Mouse (Mus musculus): Measurements from ENCODE around the gene Fbxw5. TPM values are rescaled to one million over a fixed set of nuclear protein-coding genes. Genes with fewer than 3 reads are reported as not detected.
A peak's percentile ranks its signal among the peaks of the same experiment; 100 is the strongest.

Gene Fbxw5
- polyA plus RNA-seq, 1 experiment from 2014 or later, result 79.7 TPM

- Histone ChIP-seq H3K4me3 (peak within 1 kb of the TSS; percentile 80), H3K27ac (peak within 1 kb of the TSS; percentile 69; the same call in 1 of the 2 replicates), H3K4me2 (replicated peaks) (peak within 1 kb of the TSS; percentile 99), H3K27me3 (no peaks in the 10 kb centered on the region), H3K36me3 (peaks cover 42% of the 10 kb centered on the region), H3K9me3 (no peaks in the 10 kb centered on the region), H3K9ac (peak within 1 kb of the TSS; percentile 89), H3K4me1 (peaks cover 16% of the 10 kb centered on the region)
- no peak for ATAC-seq (ENCODE audit: low FRiP score, low read depth)
- 77% methylated on average over 20 of the region's 20 CpGs for WGBS
These were observed 1.3 kb downstream of the Fbxw5 start, which contains the start of gene C8g for GRCm38 (mm10) chr2:25501593-25502486. TSS of gene C8g (minus strand) at chr2:25501719.

- Histone ChIP-seq H3K4me1 (peaks cover 16% of the 10 kb centered on the region), H3K27ac (no peak overlapping the region), H3K4me2 (replicated peaks) (no peak overlapping the region), H3K36me3 (peaks cover 42% of the 10 kb centered on the region), H3K9ac (no peak overlapping the region), H3K9me3 (no peaks in the 10 kb centered on the region), H3K27me3 (no peaks in the 10 kb centered on the region), H3K4me3 (no peak overlapping the region)
- no peak for ATAC-seq (ENCODE audit: low FRiP score, low read depth)
- 89% methylated on average over 3 of the region's 3 CpGs for WGBS
These were observed 2.2 kb downstream of the Fbxw5 start for GRCm38 (mm10) chr2:25502726-25503125.

GRCm38 (mm10) chr2:25504538-25504937 lies 4.0 kb downstream of the Fbxw5 start:
- Histone ChIP-seq H3K9me3 (no peaks in the 10 kb centered on the region), H3K4me1 (peaks cover 16% of the 10 kb centered on the region), H3K4me3 (no peak overlapping the region), H3K27ac (no peak overlapping the region), H3K27me3 (no peaks in the 10 kb centered on the region), H3K9ac (no peak overlapping the region), H3K4me2 (replicated peaks) (no peak overlapping the region), H3K36me3 (peaks cover 42% of the 10 kb centered on the region)
- 93% methylated on average over 19 of the region's 19 CpGs for WGBS
- no peak for ATAC-seq (ENCODE audit: low FRiP score, low read depth)

- WGBS, result 92% methylated on average over 1 of the region's 1 CpGs
- Histone ChIP-seq H3K27ac (no peak overlapping the region; the same call in 1 of the 2 replicates), H3K9me3 (no peaks in the 10 kb centered on the region), H3K4me1 (peaks cover 14% of the 10 kb centered on the region), H3K4me2 (replicated peaks) (no peak overlapping the region), H3K27me3 (no peaks in the 10 kb centered on the region), H3K36me3 (peaks cover 42% of the 10 kb centered on the region), H3K9ac (no peak overlapping the region), H3K4me3 (no peak overlapping the region)
- no peak for ATAC-seq (ENCODE audit: low FRiP score, low read depth)
These were observed 4.5 kb downstream of the Fbxw5 start for GRCm38 (mm10) chr2:25505000-25505399.

- 92% methylated on average over 4 of the region's 4 CpGs for WGBS
- no peak overlapping the region for H3K4me2 ChIP-seq (replicated peaks)
- no peaks in the 10 kb centered on the region for H3K27me3 ChIP-seq
- H3K27ac ChIP-seq, result no peak overlapping the region
- H3K4me3 ChIP-seq, result no peak overlapping the region
- peaks cover 42% of the 10 kb centered on the region for H3K36me3 ChIP-seq
- no peaks in the 10 kb centered on the region for H3K9me3 ChIP-seq
- peaks cover 11% of the 10 kb centered on the region for H3K4me1 ChIP-seq
- ATAC-seq (ENCODE audit: low FRiP score, low read depth), result no peak
- no peak overlapping the region for H3K9ac ChIP-seq
These were observed 5.3 kb downstream of the Fbxw5 start for GRCm38 (mm10) chr2:25505860-25506259.

- WGBS, result 30% methylated on average over 5 of the region's 5 CpGs
- Histone ChIP-seq H3K4me3 (no peak overlapping the region), H3K36me3 (peaks cover 42% of the 10 kb centered on the region), H3K4me1 (peaks cover 3% of the 10 kb centered on the region), H3K27ac (no peak overlapping the region), H3K27me3 (no peaks in the 10 kb centered on the region), H3K9me3 (no peaks in the 10 kb centered on the region), H3K9ac (no peak overlapping the region), H3K4me2 (replicated peaks) (no peak overlapping the region)
- ATAC-seq (ENCODE audit: low FRiP score, low read depth), result no peak
These were observed 6.4 kb downstream of the Fbxw5 start for GRCm38 (mm10) chr2:25506964-25507363.

GRCm38 (mm10) chr2:25509912-25510311 lies 9.4 kb downstream of the Fbxw5 start:
- WGBS, result 55% methylated on average over 3 of the region's 3 CpGs
- Histone ChIP-seq H3K4me1 (no peaks in the 10 kb centered on the region), H3K36me3 (peaks cover 14% of the 10 kb centered on the region), H3K9me3 (no peaks in the 10 kb centered on the region), H3K27me3 (no peaks in the 10 kb centered on the region), H3K27ac (no peak overlapping the region), H3K9ac (no peak overlapping the region), H3K4me2 (replicated peaks) (no peak overlapping the region), H3K4me3 (no peak overlapping the region)
- ATAC-seq (ENCODE audit: low FRiP score, low read depth), result no peak

- peaks cover 96% of the 10 kb centered on the region for H3K36me3 ChIP-seq
- H3K27me3 ChIP-seq, result no peaks in the 10 kb centered on the region
- H3K9me3 ChIP-seq, result no peaks in the 10 kb centered on the region
- no peak for ATAC-seq (ENCODE audit: low FRiP score, low read depth)
- no peaks in the 10 kb centered on the region for H3K4me1 ChIP-seq
- 88% methylated on average over 9 of the region's 9 CpGs for WGBS
- H3K9ac ChIP-seq, result no peak overlapping the region
- H3K4me2 ChIP-seq (replicated peaks), result no peak overlapping the region
- H3K4me3 ChIP-seq, result no peak overlapping the region
- no peak overlapping the region for H3K27ac ChIP-seq
These were observed 26.2 kb downstream of the Fbxw5 start for GRCm38 (mm10) chr2:25526510-25527302.

- no peaks in the 10 kb centered on the region for H3K9me3 ChIP-seq
- no peak for ATAC-seq (ENCODE audit: low FRiP score, low read depth)
- no peak overlapping the region for H3K9ac ChIP-seq
- H3K27ac ChIP-seq, result no peak overlapping the region
- WGBS, result 91% methylated on average over 2 of the region's 2 CpGs
- H3K4me3 ChIP-seq, result no peak overlapping the region
- no peak overlapping the region for H3K4me2 ChIP-seq (replicated peaks)
- H3K4me1 ChIP-seq, result no peaks in the 10 kb centered on the region
- no peaks in the 10 kb centered on the region for H3K27me3 ChIP-seq
- H3K36me3 ChIP-seq, result peaks cover 90% of the 10 kb centered on the region
These were observed 33.2 kb downstream of the Fbxw5 start for GRCm38 (mm10) chr2:25533707-25534106.

- no peaks in the 10 kb centered on the region for H3K9me3 ChIP-seq
- H3K4me1 ChIP-seq, result no peaks in the 10 kb centered on the region
- H3K4me3 ChIP-seq, result no peak overlapping the region
- H3K36me3 ChIP-seq, result peaks cover 86% of the 10 kb centered on the region
- H3K27me3 ChIP-seq, result no peaks in the 10 kb centered on the region
- H3K4me2 ChIP-seq (replicated peaks), result no peak overlapping the region
- H3K27ac ChIP-seq, result no peak overlapping the region
- no peak for ATAC-seq (ENCODE audit: low FRiP score, low read depth)
- no peak overlapping the region for H3K9ac ChIP-seq
- WGBS, result 90% methylated on average over 3 of the region's 3 CpGs
These were observed 33.8 kb downstream of the Fbxw5 start for GRCm38 (mm10) chr2:25534178-25534865.

GRCm38 (mm10) chr2:25534866-25535182 lies 34.3 kb downstream of the Fbxw5 start:
- no peaks in the 10 kb centered on the region for H3K9me3 ChIP-seq
- no peak overlapping the region for H3K4me3 ChIP-seq
- peaks cover 81% of the 10 kb centered on the region for H3K36me3 ChIP-seq
- H3K27ac ChIP-seq, result no peak overlapping the region
- H3K4me2 ChIP-seq (replicated peaks), result no peak overlapping the region
- H3K4me1 ChIP-seq, result no peaks in the 10 kb centered on the region
- no peak for ATAC-seq (ENCODE audit: low FRiP score, low read depth)
- H3K9ac ChIP-seq, result no peak overlapping the region
- no peaks in the 10 kb centered on the region for H3K27me3 ChIP-seq
- WGBS, result 89% methylated on average over 2 of the region's 2 CpGs

- no peaks in the 10 kb centered on the region for H3K27me3 ChIP-seq
- no peaks in the 10 kb centered on the region for H3K4me1 ChIP-seq
- no peak for ATAC-seq (ENCODE audit: low FRiP score, low read depth)
- peaks cover 64% of the 10 kb centered on the region for H3K36me3 ChIP-seq
- no peak overlapping the region for H3K4me3 ChIP-seq
- H3K4me2 ChIP-seq (replicated peaks), result no peak overlapping the region
- no peaks in the 10 kb centered on the region for H3K9me3 ChIP-seq
- no peak overlapping the region for H3K27ac ChIP-seq
- WGBS, result 95% methylated on average over 8 of the region's 8 CpGs
- H3K9ac ChIP-seq, result no peak overlapping the region
These were observed 36.0 kb downstream of the Fbxw5 start for GRCm38 (mm10) chr2:25536531-25536930.

Measured in limb, embryonic 13.5 days (tissue).